Mouse (Mus musculus) hindbrain, embryonic 13.5 days (tissue): ENCODE results near the gene Gm5108. TPM values are rescaled to one million over a fixed set of nuclear protein-coding genes. Genes with fewer than 3 reads are reported as not detected.

ENCODE experiments used
- ATAC-seq: fragments of 200-750 bp; cut with Nextera tagmentation; 2 replicates; pipeline ENCODE4 v1.8.0; 2017; ENCODE audit warnings: moderate TSS enrichment; ENCODE audit not compliant: low FRiP score
- H3K27ac ChIP-seq: fragments of 300-500 bp; sonication (generic); 2 replicates; pipeline ENCODE4 v1.5.1; 2015; ENCODE audit warnings: inconsistent platforms, mild to moderate bottlenecking, moderate library complexity
- H3K27me3 ChIP-seq: fragments of 300-500 bp; sonication (generic); 2 replicates; pipeline ENCODE4 v1.6.1; 2015; ENCODE audit warnings: mild to moderate bottlenecking, inconsistent platforms
- H3K36me3 ChIP-seq: fragments of 300-500 bp; sonication (generic); 2 replicates; pipeline ENCODE4 v1.6.1; 2015; ENCODE audit warnings: mild to moderate bottlenecking, inconsistent platforms
- H3K4me1 ChIP-seq: fragments of 300-500 bp; sonication (generic); replicated peaks from 2 replicates; pipeline ENCODE4 v1.6.1; 2015; ENCODE audit warnings: inconsistent platforms
- H3K4me2 ChIP-seq: fragments of 300-500 bp; sonication (generic); 2 replicates; pipeline ENCODE4 v1.6.1; 2015; ENCODE audit warnings: inconsistent platforms, mild to moderate bottlenecking, moderate library complexity
- H3K4me3 ChIP-seq: fragments of 300-500 bp; sonication (generic); 2 replicates; pipeline ENCODE4 v1.5.1; 2015; ENCODE audit warnings: mild to moderate bottlenecking, inconsistent platforms
- H3K9ac ChIP-seq: fragments of 300-500 bp; sonication (generic); 2 replicates; pipeline ENCODE4 v1.6.1; 2015; ENCODE audit warnings: mild to moderate bottlenecking, inconsistent platforms
- H3K9me3 ChIP-seq: fragments of 300-500 bp; sonication (generic); 2 replicates; pipeline ENCODE4 v1.6.1; 2016; ENCODE audit warnings: inconsistent platforms
- WGBS: fragments of 180-500 bp; shearing (Covaris S2); methylation state at CpG from one replicate; pipeline ENCODE4 v1.1.7; 2015; 5-methylcytosine and 5-hydroxymethylcytosine counted together
- polyA plus RNA-seq: library from polyadenylated mRNA; unstranded; fragments of >200 nt; fragmentation: Nextera tagmentation; extraction: Ambion mirVana; gene quantifications from 2 replicates; pipeline ENCODE4 v1.2.1, GENCODE M21; 2015

The Gm5108 gene
- polyA plus RNA-seq, 1 experiment from 2014 or later: not detected

GRCm38 (mm10) chr5:67961708-67962629 is 20.5 kb downstream of the Gm5108 start:
- no peak for ATAC-seq
- no peak overlapping the region for H3K9ac ChIP-seq
- H3K36me3 ChIP-seq: no peaks in the 10 kb centered on the region
- H3K27me3 ChIP-seq: no peaks in the 10 kb centered on the region
- no peak overlapping the region for H3K27ac ChIP-seq
- H3K4me3 ChIP-seq: no peak overlapping the region
- no peak overlapping the region for H3K4me2 ChIP-seq
- H3K4me1 ChIP-seq: no peaks in the 10 kb centered on the region
- no peaks in the 10 kb centered on the region for H3K9me3 ChIP-seq
- 77% methylated on average over 7 of the region's 7 CpGs for WGBS

- Histone ChIP-seq H3K4me3 (no peak overlapping the region), H3K36me3 (no peaks in the 10 kb centered on the region), H3K9me3 (no peaks in the 10 kb centered on the region), H3K9ac (no peak overlapping the region), H3K4me2 (no peak overlapping the region), H3K27ac (no peak overlapping the region), H3K27me3 (no peaks in the 10 kb centered on the region), H3K4me1 (peaks cover 2% of the 10 kb centered on the region; the same call in 1 of the 2 replicates)
- 43% methylated on average over 7 of the region's 7 CpGs for WGBS
- ATAC-seq: peak; percentile 78
Observed at GRCm38 (mm10) chr5:67969536-67969935, 28.1 kb downstream of the Gm5108 start.

GRCm38 (mm10) chr5:67981946-67982526 is 40.6 kb downstream of the Gm5108 start:
- H3K4me3 ChIP-seq: no peak overlapping the region
- no peaks in the 10 kb centered on the region for H3K4me1 ChIP-seq
- no peaks in the 10 kb centered on the region for H3K36me3 ChIP-seq
- no peaks in the 10 kb centered on the region for H3K9me3 ChIP-seq
- H3K27ac ChIP-seq: no peak overlapping the region
- no peak overlapping the region for H3K4me2 ChIP-seq
- no peak for ATAC-seq
- H3K27me3 ChIP-seq: 0 out of 2 replicates have a peak, but pooled peaks cover 10% of the 10 kb centered on the region
- H3K9ac ChIP-seq: no peak overlapping the region
- 35% methylated on average over 3 of the region's 3 CpGs for WGBS

- no peaks in the 10 kb centered on the region for H3K9me3 ChIP-seq
- no peaks in the 10 kb centered on the region for H3K36me3 ChIP-seq
- H3K9ac ChIP-seq: no peak overlapping the region
- no peak overlapping the region for H3K4me2 ChIP-seq
- H3K27ac ChIP-seq: no peak overlapping the region
- H3K27me3 ChIP-seq: no peaks in the 10 kb centered on the region
- no peak overlapping the region for H3K4me3 ChIP-seq
- H3K4me1 ChIP-seq: no peaks in the 10 kb centered on the region
- ATAC-seq: no peak
Observed at GRCm38 (mm10) chr5:67990426-67990825, 49.0 kb downstream of the Gm5108 start.

- no peak for ATAC-seq
- Histone ChIP-seq H3K9ac (no peak overlapping the region), H3K4me1 (no peaks in the 10 kb centered on the region; the same call in 1 of the 2 replicates), H3K9me3 (no peaks in the 10 kb centered on the region), H3K4me3 (no peak overlapping the region), H3K27me3 (no peaks in the 10 kb centered on the region), H3K4me2 (no peak overlapping the region), H3K36me3 (no peaks in the 10 kb centered on the region), H3K27ac (no peak overlapping the region)
- WGBS: 91% methylated on average over 6 of the region's 6 CpGs
Observed at GRCm38 (mm10) chr5:68002611-68003010, 61.1 kb downstream of the Gm5108 start.

- Histone ChIP-seq H3K9ac (no peak overlapping the region), H3K27me3 (no peaks in the 10 kb centered on the region), H3K4me3 (no peak overlapping the region), H3K9me3 (no peaks in the 10 kb centered on the region), H3K27ac (0 out of 2 replicates have a peak overlapping the region, but pooled peaks have one; percentile 12), H3K36me3 (no peaks in the 10 kb centered on the region), H3K4me2 (no peak overlapping the region), H3K4me1 (no peaks in the 10 kb centered on the region; the same call in 1 of the 2 replicates)
- WGBS: 25% methylated on average over 2 of the region's 2 CpGs
- ATAC-seq: no peak
Observed at GRCm38 (mm10) chr5:68003904-68004303, 62.4 kb downstream of the Gm5108 start.

- ATAC-seq: no peak
- H3K9ac ChIP-seq: no peak overlapping the region
- H3K4me2 ChIP-seq: no peak overlapping the region
- no peaks in the 10 kb centered on the region for H3K9me3 ChIP-seq
- 79% methylated on average over 2 of the region's 2 CpGs for WGBS
- no peaks in the 10 kb centered on the region for H3K36me3 ChIP-seq
- H3K27me3 ChIP-seq: no peaks in the 10 kb centered on the region
- H3K4me3 ChIP-seq: no peak overlapping the region
- H3K27ac ChIP-seq: no peak overlapping the region
- no peaks in the 10 kb centered on the region; the same call in 1 of the 2 replicates for H3K4me1 ChIP-seq
Observed at GRCm38 (mm10) chr5:68004419-68004818, 63.0 kb downstream of the Gm5108 start.

DNA sequence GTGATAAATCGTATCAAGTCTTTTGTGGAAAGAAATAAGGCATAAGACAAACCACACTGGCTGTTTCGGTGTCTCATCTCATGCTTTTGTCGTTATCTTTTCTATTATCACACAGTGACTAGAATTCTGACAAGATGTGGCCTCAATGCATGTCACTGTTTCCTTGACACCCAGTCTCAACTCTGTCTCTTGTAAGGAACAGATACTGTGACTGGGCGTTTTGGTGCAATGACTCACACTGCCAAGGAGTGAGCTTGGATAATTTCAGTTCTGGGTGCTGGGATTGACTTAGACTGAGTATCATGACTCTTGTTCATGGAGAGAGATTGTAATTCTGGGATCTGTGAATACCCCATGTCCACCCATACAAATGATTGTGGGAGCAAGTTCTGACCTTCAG is 65.6 kb downstream of the Gm5108 start:
- Histone ChIP-seq H3K36me3 (no peaks in the 10 kb centered on the region), H3K4me1 (no peaks in the 10 kb centered on the region; the same call in 1 of the 2 replicates), H3K9me3 (no peaks in the 10 kb centered on the region), H3K4me3 (no peak overlapping the region), H3K4me2 (no peak overlapping the region), H3K27ac (no peak overlapping the region), H3K27me3 (no peaks in the 10 kb centered on the region), H3K9ac (no peak overlapping the region)
- 89% methylated on average over 4 of the region's 4 CpGs for WGBS
- ATAC-seq: no peak

GRCm38 (mm10) chr5:68011569-68011968 is 70.1 kb downstream of the Gm5108 start:
- Histone ChIP-seq H3K9ac (no peak overlapping the region), H3K4me1 (no peaks in the 10 kb centered on the region), H3K27ac (no peak overlapping the region), H3K4me2 (no peak overlapping the region), H3K27me3 (no peaks in the 10 kb centered on the region), H3K36me3 (no peaks in the 10 kb centered on the region), H3K4me3 (no peak overlapping the region), H3K9me3 (no peaks in the 10 kb centered on the region)
- ATAC-seq: no peak
- whole genome bisulfite sequencing: 79% methylated on average over 3 of the region's 3 CpGs

GRCm38 (mm10) chr5:68012618-68013017 is 71.1 kb downstream of the Gm5108 start:
- no peak overlapping the region for H3K9ac ChIP-seq
- ATAC-seq: peak; percentile 36; the same call in 1 of the 2 replicates
- 21% methylated on average over 4 of the region's 4 CpGs for WGBS

GRCm38 (mm10) chr5:68020870-68021269 is 79.4 kb downstream of the Gm5108 start:
- Histone ChIP-seq H3K27ac (no peak overlapping the region), H3K9ac (no peak overlapping the region), H3K4me3 (no peak overlapping the region), H3K36me3 (no peaks in the 10 kb centered on the region), H3K9me3 (no peaks in the 10 kb centered on the region), H3K27me3 (no peaks in the 10 kb centered on the region), H3K4me2 (no peak overlapping the region), H3K4me1 (no peaks in the 10 kb centered on the region)
- WGBS: 82% methylated on average over 2 of the region's 2 CpGs
- no peak for ATAC-seq

More at GRCm38 (mm10) chr5:68012618-68013017, 71.1 kb downstream of the Gm5108 start:
- Histone ChIP-seq H3K9me3 (no peaks in the 10 kb centered on the region), H3K4me1 (no peaks in the 10 kb centered on the region), H3K27ac (no peak overlapping the region), H3K4me2 (no peak overlapping the region), H3K27me3 (no peaks in the 10 kb centered on the region), H3K4me3 (no peak overlapping the region), H3K36me3 (no peaks in the 10 kb centered on the region)
